Mouse (Mus musculus) gastrocnemius, postnatal 25 days (tissue): Measurements from ENCODE around the gene Fbxl18. TPM values are rescaled to one million over a fixed set of nuclear protein-coding genes. Genes with fewer than 3 reads are reported as not detected.

Experiments used
- DNase-seq: peaks from one replicate; pipeline ENCODE4 v3.0.0; 2022
- long read RNA-seq, 2 experiments: library from polyadenylated mRNA; stranded (forward); transcript quantifications; one replicate each; pipeline ENCODE4 v2.0.0; 2021
- total RNA-seq, 2 experiments: library from RNA; stranded (reverse); gene quantifications; 1 replicate in 1 of 2; 2 replicates in 1 of 2; pipeline ENCODE4 v1.2.3; 2021

The Fbxl18 gene
- total RNA-seq, result 1 to 10 TPM; 5.6 to 6.8 TPM
- long read RNA-seq, experiment 1, result 0 reads
- long read RNA-seq, experiment 2, partial matches to known transcripts, result 1 of 11 reads
- long read RNA-seq, experiment 2, other reads (novel, unspliced or antisense), result 10 of 11 reads

- peak; percentile 89 for DNase-seq
Observed at GRCm38 (mm10) chr5:142894918-142895613, at the start of gene Fbxl18. Fbxl18 (minus strand) TSS chr5:142895421.

- no peak for DNase-seq
Observed at GRCm38 (mm10) chr5:142940393-142940792, 45.2 kb upstream of the Fbxl18 start.

DNA sequence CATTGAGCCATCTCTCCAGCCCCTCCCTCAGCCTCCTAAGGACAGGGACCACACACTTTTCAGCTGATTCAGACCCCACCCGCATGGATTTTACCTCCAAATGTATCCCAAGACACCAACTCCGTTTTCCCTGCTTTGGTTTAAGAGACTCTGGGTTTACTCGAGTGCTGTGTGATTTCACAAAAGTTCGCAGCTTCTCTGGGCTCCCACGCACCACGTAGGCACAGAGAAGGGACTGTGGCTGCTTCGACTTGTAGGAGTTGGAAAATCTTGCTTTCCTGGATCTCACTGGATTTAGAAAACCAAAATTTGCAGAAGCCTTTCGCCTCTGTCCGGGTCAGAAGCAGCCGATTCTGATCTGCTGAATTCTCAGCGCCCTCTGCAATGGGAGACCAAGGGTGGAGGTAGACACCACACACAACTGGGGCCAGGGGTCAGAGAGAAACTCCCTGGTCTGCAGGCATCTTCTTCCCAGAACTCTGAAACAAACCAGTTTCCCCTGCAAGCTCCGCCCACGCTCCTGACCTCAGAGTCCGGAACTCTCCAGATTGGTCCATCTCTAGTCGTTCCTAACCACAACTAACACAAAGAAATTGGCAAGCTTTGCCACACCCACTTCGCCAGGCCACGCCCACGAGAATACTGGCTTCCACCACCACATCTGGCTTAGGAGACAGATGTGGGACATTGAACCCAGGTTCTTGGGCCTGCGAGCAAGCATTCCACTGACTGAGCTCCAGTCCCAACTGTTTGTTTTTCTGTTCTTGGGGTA is 42.9 kb upstream of the Fbxl18 start:
- DNase-seq, result peak; percentile 44

GRCm38 (mm10) chr5:142936336-142936719 is 41.1 kb upstream of the Fbxl18 start:
- DNase-seq, result peak; percentile 71

- peak; percentile 76 for DNase-seq
Observed at GRCm38 (mm10) chr5:142935642-142936335, 40.6 kb upstream of the Fbxl18 start.

DNA sequence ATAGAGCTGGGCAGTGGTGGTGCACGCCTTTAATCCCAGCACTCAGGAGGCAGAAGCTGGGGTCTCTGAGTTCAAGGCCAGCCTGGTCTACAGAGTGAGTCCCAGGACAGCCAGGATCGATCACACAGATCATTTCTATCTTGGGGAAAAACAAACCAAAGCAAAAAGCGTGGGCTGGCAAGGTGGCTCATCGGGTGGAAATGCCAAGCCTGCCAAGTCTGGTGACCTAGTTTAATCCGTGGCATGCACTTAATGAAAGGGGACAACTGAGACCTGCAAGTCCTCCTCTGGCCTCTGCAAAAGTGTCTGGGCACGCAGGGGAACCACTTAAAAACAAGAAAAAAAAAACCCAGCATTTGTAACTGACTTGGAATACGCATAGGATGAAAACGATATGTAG is 37.5 kb upstream of the Fbxl18 start:
- no peak for DNase-seq

DNA sequence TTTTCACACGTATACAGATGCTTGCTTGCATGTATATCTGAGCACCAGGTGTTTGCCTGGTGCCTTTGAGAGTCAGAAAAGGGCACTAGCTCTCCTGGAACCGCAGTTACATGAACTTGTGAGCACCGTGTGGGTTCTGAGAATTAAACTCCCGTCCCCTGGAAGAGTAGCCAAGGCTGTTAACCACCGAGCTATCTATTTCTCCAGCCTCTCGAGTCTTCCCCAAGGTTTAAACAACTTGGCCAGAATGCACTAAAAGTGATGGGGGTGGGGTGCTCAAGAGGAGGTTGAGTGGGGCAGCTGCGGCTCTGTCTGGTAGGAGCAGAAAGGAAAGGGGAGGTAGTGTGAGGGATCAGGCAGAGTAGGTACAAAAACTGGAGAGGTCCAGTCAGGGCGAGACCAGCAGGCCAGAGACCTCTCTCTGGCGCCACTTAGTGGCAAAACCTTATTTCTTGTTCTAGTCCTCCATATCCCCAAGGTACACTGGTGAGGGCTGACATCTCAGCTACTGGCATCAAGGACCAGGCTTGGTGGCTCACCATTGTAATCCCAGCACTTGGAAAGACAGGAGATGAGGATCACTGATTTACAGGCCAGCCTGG is 37.0 kb upstream of the Fbxl18 start:
- DNase-seq, result peak; percentile 67

DNA sequence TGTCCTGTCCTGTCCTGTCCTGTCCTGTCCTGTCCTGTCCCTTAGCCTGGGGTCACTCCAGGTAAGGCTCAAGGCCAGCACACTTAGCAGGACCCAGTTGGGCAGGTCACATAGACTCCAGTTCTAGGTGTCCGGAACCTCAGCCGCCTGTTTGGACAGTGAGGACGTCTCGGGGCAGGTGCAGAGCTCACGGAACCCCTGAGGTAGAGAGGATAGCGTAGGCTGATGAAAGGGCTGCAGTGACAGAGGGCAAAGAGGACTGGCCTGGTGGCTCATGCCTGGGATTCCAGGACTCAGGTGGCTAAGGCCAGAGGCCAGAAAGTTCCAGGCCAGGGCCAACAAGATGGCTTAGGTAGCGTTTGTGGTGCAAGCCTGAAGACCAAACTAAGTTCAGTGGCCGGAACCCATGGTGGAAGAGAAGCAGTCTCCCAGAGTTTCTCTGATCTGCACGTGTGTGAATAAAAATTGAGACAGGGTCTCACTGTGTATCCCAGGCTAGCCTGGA is 36.1 kb upstream of the Fbxl18 start:
- DNase-seq, result peak; percentile 68

DNA sequence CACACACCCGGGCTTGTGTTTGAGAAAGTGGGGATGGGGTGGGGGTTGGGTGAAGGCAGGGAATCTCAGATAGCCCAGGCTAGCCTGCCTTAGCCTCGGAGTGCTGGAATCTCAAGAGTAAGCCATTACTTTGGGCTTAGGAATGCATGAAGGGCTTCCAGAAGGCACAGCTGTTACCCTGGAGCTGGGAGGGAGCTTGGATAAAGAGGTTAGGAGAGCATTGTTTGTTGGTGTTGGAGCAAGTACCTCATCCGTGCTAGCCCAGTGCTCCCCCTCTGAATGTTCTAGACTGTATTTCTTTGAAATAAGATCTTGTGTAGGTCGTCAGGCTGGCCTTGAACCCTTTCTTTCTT is 34.2 kb upstream of the Fbxl18 start:
- no peak for DNase-seq

GRCm38 (mm10) chr5:142928749-142929399 is 33.7 kb upstream of the Fbxl18 start:
- peak; percentile 87 for DNase-seq

DNA sequence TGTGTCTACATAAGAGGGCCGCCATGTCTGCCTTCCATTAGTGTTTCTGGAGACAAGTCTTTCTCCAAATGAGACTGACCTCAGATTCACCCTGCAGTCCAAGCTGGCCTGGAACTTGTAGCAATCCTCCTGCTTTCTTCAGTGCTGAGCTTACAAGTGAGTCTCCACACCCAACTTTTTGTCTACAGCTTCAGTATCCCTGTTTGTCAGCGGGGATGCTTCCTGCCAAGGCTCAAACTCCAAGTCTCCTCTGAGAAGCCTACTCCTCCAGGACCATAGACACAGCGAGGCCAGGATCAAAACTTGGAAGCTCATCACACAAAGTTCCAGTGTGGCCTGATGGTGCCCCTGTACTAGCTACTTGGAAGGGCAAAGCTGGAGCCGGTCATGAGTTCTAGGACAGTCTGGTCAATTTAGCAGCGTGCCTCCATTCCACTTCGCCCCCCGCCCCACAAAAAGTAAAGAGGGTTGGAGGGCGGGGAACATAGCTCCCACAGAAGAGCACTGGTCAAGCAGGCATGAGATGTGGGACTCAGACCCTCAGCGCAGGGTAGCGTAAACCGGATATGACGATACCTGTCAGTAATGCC is 32.2 kb upstream of the Fbxl18 start:
- DNase-seq, result no peak

DNA sequence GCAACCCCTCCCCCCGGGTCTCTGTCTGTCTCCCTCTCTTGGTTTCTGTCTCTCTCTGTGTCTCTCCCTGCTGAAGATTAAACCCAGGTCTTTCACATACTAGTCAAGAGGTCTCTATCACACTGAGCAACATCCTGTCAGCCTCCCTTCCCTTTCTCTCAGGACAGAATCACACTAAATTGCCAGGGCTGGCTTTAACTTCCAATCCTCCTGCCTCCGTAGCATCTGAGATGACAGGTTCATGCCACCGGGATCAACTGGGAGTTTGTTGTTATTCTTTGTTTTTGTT is 31.7 kb upstream of the Fbxl18 start:
- no peak for DNase-seq

DNA sequence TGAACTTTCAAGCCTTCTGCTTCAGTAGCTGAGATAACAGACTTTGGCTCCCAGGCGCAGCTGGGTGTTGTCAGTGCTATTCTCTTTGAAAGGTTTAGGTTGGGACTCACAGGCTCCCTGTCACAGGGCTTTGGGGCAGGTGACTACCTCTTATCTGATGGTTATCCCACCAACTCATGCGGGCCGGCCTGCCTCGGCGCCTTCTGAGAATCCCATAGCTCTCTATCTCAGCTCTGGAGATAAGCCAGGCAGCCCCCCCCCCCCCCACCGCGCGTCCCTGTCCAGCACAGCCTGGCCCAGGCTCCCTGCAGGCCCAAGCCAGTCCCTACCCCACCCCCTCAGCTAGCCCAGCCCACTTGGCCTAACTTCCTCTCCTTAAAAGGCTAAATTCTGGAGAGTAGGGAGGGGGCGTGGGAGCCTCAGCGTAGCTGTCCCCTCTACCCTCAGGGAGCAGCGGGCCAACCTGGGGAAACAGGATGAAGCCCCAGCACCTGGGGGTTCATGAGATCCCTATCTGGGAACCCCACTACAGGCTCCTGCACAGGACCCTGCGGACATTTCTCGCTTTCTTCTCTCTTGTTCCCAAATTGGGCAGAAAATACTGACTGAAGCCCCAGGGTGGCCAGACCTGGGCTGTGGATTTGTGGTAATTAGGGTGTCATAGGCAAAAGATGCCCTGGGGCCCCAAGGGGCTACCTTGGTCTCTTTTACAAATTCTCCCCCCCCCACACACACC is 31.2 kb upstream of the Fbxl18 start:
- peak; percentile 75 for DNase-seq

DNA sequence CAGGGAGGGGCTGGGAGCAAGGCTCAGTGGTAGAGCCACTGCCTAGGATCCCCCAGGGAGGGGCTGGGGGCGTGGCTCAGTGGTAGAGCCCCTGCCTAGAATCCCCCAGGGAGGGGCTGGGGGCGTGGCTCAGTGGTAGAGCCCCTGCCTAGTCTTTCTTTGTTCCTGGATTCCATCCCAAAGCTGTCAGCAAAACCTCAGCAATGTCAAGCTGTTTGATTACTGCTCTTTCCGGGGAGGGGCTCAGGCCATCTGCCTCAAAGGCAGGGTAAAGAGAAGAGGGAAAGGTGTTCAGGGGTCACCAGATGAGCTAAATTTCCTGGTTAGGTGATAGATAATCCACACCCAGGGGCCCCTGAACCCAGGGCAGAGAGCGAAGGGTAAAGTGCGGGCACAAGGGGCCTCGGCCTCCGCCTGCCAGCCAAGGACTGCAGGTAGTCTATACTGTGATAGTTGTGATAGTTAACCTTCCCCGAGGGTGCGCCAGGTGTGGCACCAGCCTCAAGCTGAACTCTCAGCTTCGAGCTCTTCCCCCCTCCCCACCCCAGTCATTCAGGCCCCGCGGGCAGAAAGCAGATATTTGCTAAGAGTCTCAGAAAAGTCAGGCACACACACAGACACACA is 29.2 kb upstream of the Fbxl18 start:
- DNase-seq, result no peak

GRCm38 (mm10) chr5:142923781-142924180 is 28.6 kb upstream of the Fbxl18 start:
- DNase-seq, result no peak

GRCm38 (mm10) chr5:142922251-142922650 is 27.0 kb upstream of the Fbxl18 start:
- DNase-seq, result no peak

DNA sequence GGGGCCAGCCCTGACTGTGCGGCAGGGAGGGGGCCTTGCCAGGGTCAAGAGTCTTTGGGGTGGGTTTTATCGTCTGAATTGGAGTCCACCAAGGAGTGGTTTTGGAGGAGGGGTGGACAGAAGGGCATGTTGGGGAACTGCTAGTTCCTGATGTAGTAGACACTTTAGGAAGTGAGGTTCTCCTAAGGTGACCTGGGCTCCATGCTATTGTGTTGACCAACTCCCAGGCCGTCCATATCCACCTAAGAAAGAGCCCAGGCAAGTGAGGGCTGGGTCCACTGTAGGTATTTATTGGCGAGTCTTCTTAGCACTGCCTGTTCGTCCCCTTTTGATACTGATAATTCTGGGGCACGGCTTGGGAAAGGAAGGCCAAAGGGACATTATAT is 25.8 kb upstream of the Fbxl18 start:
- DNase-seq, result no peak

DNA sequence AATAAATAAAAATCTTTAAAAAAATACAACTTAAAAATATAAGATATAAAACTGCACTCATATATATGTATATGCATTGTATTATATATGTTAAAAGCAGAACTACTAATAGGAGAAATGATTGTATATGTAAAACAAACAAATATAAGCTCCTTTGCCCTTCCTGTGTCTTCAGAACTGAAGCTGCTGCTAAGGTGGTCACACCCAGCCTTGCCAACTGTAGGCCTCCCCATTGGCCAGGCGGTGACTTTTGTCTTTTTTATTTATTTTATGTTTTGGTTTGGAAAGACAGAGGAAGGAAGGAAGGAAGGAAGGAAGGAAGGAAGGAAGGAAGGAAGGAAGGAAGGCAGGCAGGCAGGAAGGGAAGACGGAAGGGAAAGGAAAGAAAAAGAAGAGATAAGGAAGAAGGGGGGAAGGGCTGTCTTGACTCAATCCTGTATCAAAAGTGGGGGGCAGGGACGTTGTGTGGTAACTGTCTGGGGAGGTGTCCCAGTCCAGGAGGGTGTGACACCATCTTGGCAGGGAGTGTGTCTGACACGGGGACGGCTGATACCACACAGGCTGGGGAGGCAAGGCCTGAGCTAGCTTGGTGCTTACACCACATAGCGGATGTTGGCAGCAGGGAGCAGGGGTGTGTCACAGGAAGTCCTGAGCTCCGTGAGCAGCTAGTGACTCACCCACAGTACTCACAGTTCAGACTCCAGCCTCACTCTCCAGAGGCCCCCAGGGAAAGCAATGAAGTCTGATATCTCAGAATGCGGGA is 25.3 kb upstream of the Fbxl18 start:
- peak; percentile 87 for DNase-seq

GRCm38 (mm10) chr5:142917402-142917801 is 22.2 kb upstream of the Fbxl18 start:
- DNase-seq, result no peak

- DNase-seq, result peak; percentile 84
Observed at GRCm38 (mm10) chr5:142916593-142916992, 21.4 kb upstream of the Fbxl18 start.
